Comparison of ENCODE assay signal across 9 mouse cellular contexts in the genomic region with DNA sequence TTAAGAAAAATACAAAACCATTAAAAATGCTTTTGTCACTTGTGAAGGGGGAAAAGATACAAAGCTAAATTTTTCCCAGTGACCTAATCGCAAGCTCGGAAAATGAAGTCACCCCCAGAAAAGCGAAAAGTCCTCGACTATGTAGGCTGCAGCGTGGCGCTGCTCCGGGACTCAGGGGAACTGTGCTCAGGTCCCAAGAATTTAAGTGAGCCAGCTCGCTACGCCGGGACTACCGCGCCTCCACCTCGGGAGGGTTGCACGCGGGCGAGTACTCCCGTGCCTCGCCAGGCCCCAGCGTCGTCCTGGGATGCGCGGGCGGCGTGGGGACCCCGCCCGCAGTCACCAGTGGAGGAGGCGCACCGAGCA. TPM values are rescaled to one million over a fixed set of nuclear protein-coding genes. Genes with fewer than 3 reads are reported as not detected.
DNase-seq lines count a peak whose midpoint lies in the region; ATAC-seq and TF ChIP-seq lines count a peak whose summit lies in the region.
"Had no signal": no experiment of that assay in that cellular context is flagged by ENCODE, and none has a peak within 500 bp of the region (broad histone marks: within the 10 kb centered on the region; RNA-seq: fewer than 3 reads in every experiment).

No protein-coding gene starts in this region.

- H3K27ac ChIP-seq in spleen, adult 2 months (ENCODE audit: insufficient read depth, low read length), result no peak overlapping the region
- no peak overlapping the region for H3K27ac ChIP-seq in liver, embryonic 12.5 days

- H3K27me3 ChIP-seq in erythroblast, embryonic 14.5 days (ENCODE audit: control insufficient read depth), result peaks cover 23% of the 10 kb centered on the region
- no peaks in the 10 kb centered on the region for H3K27me3 ChIP-seq in spleen, adult 2 months (ENCODE audit: control insufficient read depth, insufficient read depth, low read length)
- H3K27me3 ChIP-seq in liver, embryonic 12.5 days (replicated peaks), result peaks cover 39% of the 10 kb centered on the region

- peak overlapping the region; percentile 48 for H3K4me3 ChIP-seq in erythroblast, embryonic 14.5 days (replicated peaks)
- peak overlapping the region; percentile 48; the same call in 1 of the 2 replicates for H3K4me3 ChIP-seq in spleen, adult 2 months (ENCODE audit: extremely low read depth, insufficient read depth, insufficient read length)
- H3K4me3 ChIP-seq in liver, embryonic 12.5 days, result peak overlapping the region; percentile 51

- H3K4me2 ChIP-seq in liver, embryonic 12.5 days, result peak overlapping the region; percentile 85

- ATAC-seq in erythroblast, adult 5-6 weeks (replicated peaks; ENCODE audit: low FRiP score, poor library complexity, severe bottlenecking), result no peak
- peak; percentile 44 for ATAC-seq in liver, embryonic 12.5 days

- H3K9me3 ChIP-seq in erythroblast, embryonic 14.5 days (ENCODE audit: control insufficient read depth, low read length), result no peaks in the 10 kb centered on the region
- H3K9me3 ChIP-seq in liver, embryonic 12.5 days (replicated peaks), result no peaks in the 10 kb centered on the region

- TF ChIP-seq CTCF in spleen, adult 2 months (IDR thresholded peaks at IDR 0.05; ENCODE audit: extremely low read depth, insufficient read depth, insufficient read length, insufficient replicate concordance), result no peak

- peaks cover 2% of the 10 kb centered on the region; the same call in 1 of the 2 replicates for H3K36me3 ChIP-seq in erythroblast, embryonic 14.5 days (ENCODE audit: control insufficient read depth)
- no peaks in the 10 kb centered on the region for H3K36me3 ChIP-seq in spleen, adult 2 months (ENCODE audit: control insufficient read depth, insufficient read depth, low read length)
- peaks cover 8% of the 10 kb centered on the region for H3K36me3 ChIP-seq in liver, embryonic 12.5 days

- H3K9ac ChIP-seq in liver, embryonic 12.5 days, result peak overlapping the region; percentile 53; the same call in 1 of the 2 replicates

- WGBS in spleen, adult 2 months, result 7% methylated on average over 28 of the region's 28 CpGs
- 1% methylated on average over 28 of the region's 28 CpGs for WGBS in liver, embryonic 12.5 days (ENCODE audit: insufficient replicate concordance)

- no peak for TF ChIP-seq POLR2A in spleen, adult 2 months (IDR thresholded peaks at IDR 0.05; ENCODE audit: low read depth, low read length)

- peaks cover 10% of the 10 kb centered on the region for H3K4me1 ChIP-seq in erythroblast, embryonic 14.5 days (ENCODE audit: control insufficient read depth)
- peaks cover 6% of the 10 kb centered on the region for H3K4me1 ChIP-seq in spleen, adult 2 months (ENCODE audit: control insufficient read depth, insufficient read depth, insufficient read length)
- peaks cover 11% of the 10 kb centered on the region for H3K4me1 ChIP-seq in liver, embryonic 12.5 days

- DNase-seq in spleen, adult 2 months (ENCODE audit: low read depth in 1 of 2, low spot score in 2 of 2), result no peak
- no peak for DNase-seq in spleen, postnatal 4 days (ENCODE audit: low spot score in 2 of 2)
- DNase-seq in left cerebral cortex, adult 11 months (ENCODE audit: low spot score), result no peak
- no peak for DNase-seq in Muller cell, postnatal 12 days (ENCODE audit: inconsistent ontology term)
- DNase-seq in spleen, postnatal 14 days (ENCODE audit: low spot score in 2 of 2), result no peak

RNA-seq across cellular contexts. Expression of a gene that starts 18.3 kb away (rescaled TPM):
- polyA plus RNA-seq in erythroblast, embryonic 14.5 days (2012), result not detected in 2 replicates
- not detected in 2 replicates for total RNA-seq in erythroblast, adult 5-6 weeks (2015; ENCODE audit: low replicate concordance)
- not detected in 2 replicates for total RNA-seq in erythroblast, adult 5-6 weeks (2017; ENCODE audit: low replicate concordance)
- not detected in 2 replicates for polyA plus RNA-seq in spleen, adult 2 months (2012; rRNA removed)
- not detected in 2 replicates for polyA plus RNA-seq in liver, embryonic 12.5 days (2016; fragmentation: Nextera tagmentation; extraction: Ambion mirVana)
- total RNA-seq: liver, adult 2 months had no signal
- polyA plus RNA-seq: liver, adult 2 months had no signal

RNA-seq across cellular contexts. Expression of a gene that starts 19.8 kb away (rescaled TPM):
- polyA plus RNA-seq in erythroblast, embryonic 14.5 days (2012), result not detected in 2 replicates
- total RNA-seq in erythroblast, adult 5-6 weeks (2015; ENCODE audit: low replicate concordance), result not detected in 2 replicates
- total RNA-seq in erythroblast, adult 5-6 weeks (2017; ENCODE audit: low replicate concordance), result not detected in 2 replicates
- polyA plus RNA-seq in spleen, adult 2 months (2012; rRNA removed), result 0.33 and 0.41 TPM in 2 replicates
- 0.06 TPM in 1 of 2 replicates, not detected in the other for polyA plus RNA-seq in liver, embryonic 12.5 days (2016; fragmentation: Nextera tagmentation; extraction: Ambion mirVana)
- total RNA-seq: liver, adult 2 months had no signal
